Mouse (Mus musculus): Measurements from ENCODE around the gene Ppp2r5b.

The Ppp2r5b gene

GRCm38 (mm10) chr19:6268670-6269132 lies 33.0 kb upstream of the Ppp2r5b start:
- DNase-seq (ENCODE audit: low read depth, low spot score), result no peak

- DNase-seq (ENCODE audit: low read depth, low spot score), result peak; percentile 86
These were observed 32.5 kb upstream of the Ppp2r5b start for GRCm38 (mm10) chr19:6268170-6268528.

DNA sequence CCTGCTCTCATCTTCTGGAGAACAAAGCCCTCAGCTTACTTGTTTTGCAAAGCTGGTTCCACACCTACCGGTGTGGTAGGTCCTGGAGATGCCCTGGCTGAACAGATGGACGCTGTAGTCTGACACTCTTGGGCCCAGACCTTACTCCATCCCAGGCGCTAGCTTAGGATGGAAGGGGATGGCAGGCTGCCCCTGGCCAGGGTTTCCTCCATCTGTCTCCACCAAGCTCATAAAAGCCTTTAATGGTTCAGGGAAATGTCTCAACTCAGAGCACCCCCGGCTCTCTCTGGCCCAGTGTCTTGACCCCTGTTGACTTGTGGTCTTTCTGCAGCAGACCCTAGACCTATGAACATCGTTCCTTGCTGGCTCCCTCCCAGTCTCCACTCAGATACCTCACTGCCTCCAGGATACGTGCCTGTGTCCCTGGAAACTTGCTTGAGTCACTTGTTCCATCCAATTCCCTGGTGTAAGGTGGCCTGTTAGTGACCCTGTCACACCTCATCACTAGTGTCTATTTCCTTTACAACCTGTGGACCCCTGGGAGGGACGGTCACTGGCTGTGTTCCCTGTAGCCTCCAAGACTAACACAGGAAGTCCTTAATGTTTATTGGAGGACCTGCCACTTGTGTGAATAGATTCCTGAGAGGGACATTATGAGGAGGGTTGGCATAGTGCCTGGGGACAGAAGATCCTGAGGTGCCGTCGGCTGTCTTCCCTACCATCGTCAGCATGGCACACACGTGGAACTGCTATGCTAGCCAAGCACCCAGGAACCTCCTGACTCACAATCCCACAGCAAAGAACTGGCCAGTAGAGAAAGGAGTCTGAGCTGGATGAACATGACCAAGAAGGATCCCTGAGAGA lies 31.9 kb upstream of the Ppp2r5b start:
- DNase-seq (ENCODE audit: low read depth, low spot score), result peak; percentile 40

GRCm38 (mm10) chr19:6265727-6266182 lies 30.1 kb upstream of the Ppp2r5b start:
- DNase-seq (ENCODE audit: low read depth, low spot score), result no peak

DNA sequence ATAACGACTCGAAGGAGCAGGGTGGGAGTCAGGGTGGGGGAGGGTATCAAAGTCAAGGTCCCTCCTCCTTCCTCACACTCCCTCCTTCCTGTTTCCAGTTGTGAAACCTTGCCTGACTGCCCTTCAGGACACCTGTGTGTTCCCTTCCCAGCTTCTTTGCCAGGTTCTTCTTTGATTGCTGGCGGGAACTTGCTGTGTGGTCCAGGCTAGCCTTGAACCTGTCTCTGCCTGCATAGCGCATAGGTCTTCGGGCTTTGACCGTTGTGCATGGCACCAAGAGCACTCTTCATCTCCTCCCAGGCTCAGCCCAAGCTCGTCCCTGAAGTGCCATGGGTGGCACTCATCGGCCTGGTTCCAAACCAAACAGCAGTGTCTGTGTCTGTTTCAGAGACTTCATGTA lies 29.3 kb upstream of the Ppp2r5b start:
- no peak for DNase-seq (ENCODE audit: low read depth, low spot score)

- no peak for DNase-seq (ENCODE audit: low read depth, low spot score)
These were observed 28.5 kb upstream of the Ppp2r5b start for GRCm38 (mm10) chr19:6264200-6264599.

DNA sequence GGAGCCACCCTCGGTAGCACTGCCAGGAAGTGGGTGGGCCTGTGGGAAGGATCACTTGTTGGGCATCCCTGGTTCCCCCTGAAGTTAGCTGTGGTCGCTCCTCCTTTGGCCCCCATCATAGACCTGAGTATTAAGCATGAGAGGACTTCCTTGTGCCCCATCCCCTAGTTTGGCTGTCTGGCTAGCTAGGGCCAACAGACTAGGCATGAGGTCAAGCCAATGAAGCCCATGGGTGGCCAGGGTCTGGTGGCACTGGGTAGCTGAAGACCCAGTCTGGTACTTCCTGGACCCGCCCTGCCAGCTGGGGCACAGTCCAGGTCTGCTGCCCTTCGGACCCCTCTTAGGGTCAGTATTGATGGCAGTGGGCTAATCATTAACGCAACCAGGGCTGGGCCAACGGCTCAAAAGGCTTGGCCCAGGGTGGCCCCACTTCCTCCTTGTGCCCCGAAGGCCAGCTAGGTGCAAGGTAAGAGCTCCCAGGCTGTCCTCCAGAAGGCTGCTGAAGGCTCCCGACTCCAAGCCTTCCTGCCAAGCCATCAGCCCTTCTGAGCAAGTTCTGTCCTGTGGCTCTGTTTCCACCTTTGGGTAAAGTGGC lies 27.3 kb upstream of the Ppp2r5b start:
- no peak for DNase-seq (ENCODE audit: low read depth, low spot score)

DNA sequence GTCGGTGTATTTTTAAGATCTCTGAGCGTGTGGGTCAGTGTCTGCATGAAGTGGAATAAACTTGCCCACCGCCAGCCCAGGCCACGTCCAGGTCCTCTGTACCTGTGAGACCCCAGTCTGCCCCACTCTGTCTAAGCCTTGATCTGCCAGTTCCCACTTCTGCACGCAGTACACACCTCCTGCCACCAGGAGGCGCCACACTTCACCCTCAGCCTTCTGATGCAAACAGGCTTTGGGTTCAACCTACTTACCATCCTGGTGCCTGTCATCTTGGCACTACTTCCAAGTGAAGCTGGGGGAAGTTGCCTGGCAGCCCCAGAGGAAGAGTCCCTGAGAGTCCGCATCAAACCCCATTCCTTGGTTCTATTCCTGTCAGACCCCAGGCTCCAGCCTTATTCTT lies 26.6 kb upstream of the Ppp2r5b start:
- DNase-seq (ENCODE audit: low read depth, low spot score), result no peak

- no peak for DNase-seq (ENCODE audit: low read depth, low spot score)
These were observed 25.7 kb upstream of the Ppp2r5b start for GRCm38 (mm10) chr19:6261379-6261778.

DNA sequence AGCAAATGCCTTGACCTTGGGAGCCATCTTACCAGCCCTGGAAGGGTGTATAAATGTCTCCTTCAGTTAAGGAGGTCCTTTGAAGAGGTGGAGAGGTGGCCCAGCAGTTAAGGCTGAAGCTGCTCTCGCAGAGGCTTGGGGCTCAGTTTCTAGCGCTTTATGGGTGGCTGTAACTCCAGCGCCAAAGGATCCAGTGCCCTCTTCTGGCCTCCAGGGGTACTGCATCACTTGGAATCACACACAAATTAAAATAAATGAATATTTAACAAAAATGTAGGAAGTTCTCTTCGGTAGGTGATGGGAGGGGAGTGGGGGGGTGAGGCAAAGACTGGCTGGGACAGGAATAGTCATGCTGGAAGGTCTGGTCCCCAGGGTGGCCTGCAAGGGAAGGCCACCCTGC lies 25.3 kb upstream of the Ppp2r5b start:
- no peak for DNase-seq (ENCODE audit: low read depth, low spot score)

DNA sequence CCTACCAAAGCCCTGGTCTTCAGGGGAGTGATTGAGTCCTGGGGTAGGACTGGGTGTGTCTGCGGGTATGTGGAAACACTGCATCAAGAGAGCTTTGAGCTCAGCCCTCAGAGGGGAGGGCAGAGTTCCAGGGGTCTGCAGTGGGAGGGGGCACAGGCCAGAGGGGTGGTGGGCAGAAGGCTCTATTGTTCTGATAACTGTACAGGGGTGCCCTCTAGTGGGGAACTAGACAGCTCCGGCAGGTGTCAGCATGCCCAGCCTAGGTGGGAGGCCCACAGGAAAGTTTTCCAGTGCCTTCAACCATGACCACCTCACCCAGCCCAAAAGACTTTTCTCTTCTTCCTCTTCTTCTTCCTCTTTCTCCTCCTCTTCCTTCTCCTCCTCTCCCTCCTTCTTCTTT lies 24.8 kb upstream of the Ppp2r5b start:
- no peak for DNase-seq (ENCODE audit: low read depth, low spot score)

DNA sequence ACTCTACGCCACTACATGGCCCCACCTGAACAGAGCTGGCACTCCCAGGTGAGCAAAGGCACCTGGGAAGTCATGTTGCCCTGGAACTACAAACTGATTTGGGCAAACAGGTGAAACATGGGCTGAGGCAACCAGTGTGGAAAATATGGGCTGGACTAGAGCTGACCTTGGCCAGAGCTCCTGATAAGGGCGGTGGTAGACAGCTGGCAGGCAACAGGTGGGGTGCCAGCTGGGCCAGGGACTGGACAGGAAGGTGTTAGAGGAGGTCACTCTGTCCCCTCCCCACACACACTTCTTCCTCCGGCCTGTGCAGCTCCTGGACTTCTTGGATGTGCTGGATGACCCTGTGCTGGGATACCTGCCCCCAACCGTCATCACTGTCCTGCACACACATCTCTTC lies 17.3 kb upstream of the Ppp2r5b start:
- DNase-seq (ENCODE audit: low read depth, low spot score), result no peak

GRCm38 (mm10) chr19:6247526-6248300 lies 12.0 kb upstream of the Ppp2r5b start:
- DNase-seq (ENCODE audit: low read depth, low spot score), result no peak

DNA sequence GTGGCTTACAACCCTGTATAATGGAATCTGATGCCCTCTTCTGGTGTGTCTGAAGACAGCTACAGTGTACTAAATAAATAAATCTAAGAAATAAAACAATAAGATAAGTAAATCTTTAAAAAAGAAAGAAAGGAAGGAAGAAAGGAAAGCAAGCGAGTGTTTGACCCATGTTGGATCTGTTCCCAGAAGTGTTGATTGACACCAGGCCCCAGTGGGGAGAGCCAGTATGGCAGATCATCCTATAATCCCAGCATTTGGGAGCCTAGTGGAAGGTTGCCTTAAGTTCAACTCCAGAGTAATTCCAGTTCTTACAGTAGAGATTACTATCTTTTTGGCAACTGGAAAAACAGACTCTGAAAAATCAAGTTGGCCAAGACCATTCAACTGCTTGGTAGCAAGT lies 10.1 kb upstream of the Ppp2r5b start:
- no peak for DNase-seq (ENCODE audit: low read depth, low spot score)

- DNase-seq (ENCODE audit: low read depth, low spot score), result no peak
These were observed 7.6 kb upstream of the Ppp2r5b start for GRCm38 (mm10) chr19:6243226-6243625.

GRCm38 (mm10) chr19:6242281-6242680 lies 6.6 kb upstream of the Ppp2r5b start:
- DNase-seq (ENCODE audit: low read depth, low spot score), result peak; percentile 43

GRCm38 (mm10) chr19:6241274-6242107 lies 5.8 kb upstream of the Ppp2r5b start, which contains the start of gene Atg2a:
Atg2a (plus strand) TSS chr19:6241668.
- DNase-seq (ENCODE audit: low read depth, low spot score), result peak; percentile 99

DNA sequence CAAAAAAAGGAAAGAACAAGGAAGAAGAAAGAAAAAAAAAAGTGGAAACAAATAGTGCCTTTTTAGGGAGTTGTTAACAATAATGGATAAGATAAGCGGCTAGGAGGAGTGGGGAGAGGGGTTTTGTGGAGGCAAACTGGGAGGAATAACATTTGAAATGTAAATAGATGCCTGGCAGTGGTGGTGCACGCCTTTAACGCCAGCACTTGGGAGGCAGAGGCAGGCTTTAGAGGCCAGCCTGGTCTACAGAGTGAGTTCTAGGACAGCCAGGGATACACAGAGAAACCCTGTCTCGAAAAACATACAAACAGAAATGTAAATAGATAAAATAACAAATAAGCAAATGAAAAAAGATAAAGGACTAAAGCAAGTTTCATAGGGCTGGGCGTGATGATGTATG lies 5.1 kb upstream of the Ppp2r5b start:
- DNase-seq (ENCODE audit: low read depth, low spot score), result no peak

DNA sequence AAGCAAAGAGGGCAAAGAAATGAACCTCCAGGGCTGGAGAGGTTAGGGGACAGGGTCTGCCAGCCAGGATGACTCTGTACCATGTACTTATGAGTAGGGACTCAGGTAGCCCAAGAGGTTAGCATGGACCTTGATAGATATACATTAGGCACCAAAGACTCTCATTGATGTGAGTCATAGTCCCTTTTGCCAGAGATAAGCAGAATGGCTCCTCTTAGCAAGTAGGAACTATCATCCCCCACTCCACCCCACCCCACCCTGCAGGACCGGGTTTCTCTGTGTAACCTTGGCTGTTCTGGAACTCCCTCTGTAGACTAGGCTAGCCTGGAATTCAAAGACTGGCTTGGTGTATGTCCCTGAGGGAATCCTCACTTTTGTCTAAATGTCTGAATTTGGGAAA lies 4.5 kb upstream of the Ppp2r5b start:
- no peak for DNase-seq (ENCODE audit: low read depth, low spot score)

DNA sequence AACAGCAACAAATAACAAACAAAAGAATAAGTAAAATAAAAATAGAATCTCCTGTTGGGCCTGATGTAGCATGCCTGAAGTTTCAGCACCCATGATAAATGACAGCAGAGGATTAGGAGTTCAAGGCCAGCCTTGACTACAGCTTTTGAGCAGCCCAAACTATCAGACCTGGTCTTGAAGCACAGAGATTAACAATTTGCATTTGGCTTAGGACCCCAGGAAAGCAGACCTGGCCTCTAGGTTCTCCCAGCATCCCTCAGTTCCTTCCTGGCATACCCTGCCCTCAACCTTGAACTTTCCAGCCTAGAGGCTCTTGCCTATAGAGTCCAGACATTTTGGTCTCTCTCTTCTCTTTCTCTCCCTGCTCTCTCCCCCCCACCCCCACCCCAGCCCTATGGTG lies 3.1 kb upstream of the Ppp2r5b start:
- DNase-seq (ENCODE audit: low read depth, low spot score), result no peak

DNA sequence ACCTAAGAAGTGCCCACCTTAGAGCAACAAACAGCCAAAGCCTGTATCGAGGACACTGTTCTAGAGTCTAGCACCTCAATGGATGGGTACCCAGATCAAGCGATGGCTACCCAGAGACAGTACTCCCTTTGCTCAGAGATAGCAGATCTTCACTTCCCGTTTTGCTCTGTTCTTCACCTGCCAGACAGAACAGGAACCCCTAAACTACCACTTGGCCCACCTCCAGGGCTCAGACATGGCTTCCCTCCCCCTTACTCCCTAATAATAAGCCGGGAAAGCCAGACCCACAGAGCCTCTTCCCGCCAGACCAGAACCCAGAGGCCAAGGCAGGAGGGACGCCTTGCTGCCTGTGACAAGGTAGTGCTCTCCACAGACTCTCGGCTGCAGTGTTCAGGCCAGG lies 1.2 kb upstream of the Ppp2r5b start:
- DNase-seq (ENCODE audit: low read depth, low spot score), result no peak

Data from skeletal muscle tissue, adult 2 months (tissue).